Mouse (Mus musculus): ENCODE data around the gene Acvr1b.

DNA sequence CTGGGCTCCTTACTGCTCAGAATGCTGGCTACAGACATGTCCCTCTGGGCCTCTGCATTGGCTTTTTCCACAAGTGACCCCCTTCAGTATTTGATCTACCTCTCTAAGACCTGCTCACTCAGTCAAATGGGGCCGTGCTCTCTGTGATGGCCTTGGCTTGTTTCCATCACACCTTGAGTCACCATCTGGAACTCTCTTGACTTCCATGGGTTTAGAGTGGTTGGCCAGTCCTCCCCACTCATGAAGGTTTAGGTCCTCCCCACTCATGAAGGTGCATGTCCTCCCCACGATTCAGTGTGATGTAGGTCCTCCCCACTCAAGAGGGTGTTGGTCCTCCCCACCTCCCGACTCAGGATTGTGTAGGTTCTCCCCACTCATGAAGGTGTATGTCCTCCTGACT, 59.3 kb downstream of the Acvr1b start:
- TF ChIP-seq CTCF (IDR thresholded peaks at IDR 0.05; ENCODE audit: low read depth, low read length) (no peak), GATA1 (IDR thresholded peaks at IDR 0.05; ENCODE audit: borderline replicate concordance, low read length) (no peak), POLR2AphosphoS5 (IDR thresholded peaks at IDR 0.05; ENCODE audit: insufficient replicate concordance, low read depth, low read length) (no peak), TAL1 (conservative IDR thresholded peaks at IDR 0.05; ENCODE audit: low read depth, low read length) (no peak), GATA2 (IDR thresholded peaks at IDR 0.05; ENCODE audit: borderline replicate concordance, low read depth, low read length) (no peak)
